Mouse (Mus musculus) ES-E14 (cell line): ENCODE measurements around the gene Pttg1. TPM values are rescaled to one million over a fixed set of nuclear protein-coding genes. Genes with fewer than 3 reads are reported as not detected.

ENCODE experiments used
- DNase-seq: peaks from one replicate; pipeline ENCODE4 v3.0.0-alpha.2; 2013; ENCODE audit warnings: low read depth, low spot score
- H3K27ac ChIP-seq: 2 replicates; pipeline ENCODE4 v1.5.1; 2012; ENCODE audit warnings: low read depth, mild to moderate bottlenecking, low read length, moderate library complexity, mixed read lengths; ENCODE audit not compliant: poor library complexity, insufficient read depth, severe bottlenecking
- H3K36me3 ChIP-seq: 2 replicates; pipeline ENCODE4 v1.6.1; 2012; ENCODE audit warnings: mild to moderate bottlenecking, low read length, moderate library complexity, mixed read lengths; ENCODE audit not compliant: control insufficient read depth, poor library complexity, insufficient read depth, severe bottlenecking
- H3K4me1 ChIP-seq, 2 experiments: fragments of 150-350 bp in 1 of 2; sonication (generic) in 1 of 2; 2 replicates each; pipeline ENCODE4 v1.6.1; 2012; ENCODE audit warnings: low read length in 2 of 2, mild to moderate bottlenecking in 1 of 2, mixed read lengths in 1 of 2; ENCODE audit not compliant: control insufficient read depth in 2 of 2, insufficient read depth in 2 of 2, poor library complexity in 1 of 2
- H3K4me3 ChIP-seq, 2 experiments: fragments of 150-350 bp in 1 of 2; sonication (generic) in 1 of 2; 2 replicates each; pipeline ENCODE4 v1.5.1; 2012; ENCODE audit warnings: low read length in 2 of 2, low read depth in 1 of 2, mild to moderate bottlenecking in 1 of 2, mixed read lengths in 1 of 2; ENCODE audit not compliant: insufficient read depth in 1 of 2, poor library complexity in 1 of 2, severe bottlenecking in 1 of 2
- H3K9ac ChIP-seq: 2 replicates; pipeline ENCODE4 v1.6.1; 2012; ENCODE audit warnings: low read depth, mild to moderate bottlenecking, low read length, mixed read lengths; ENCODE audit not compliant: poor library complexity, insufficient read depth, severe bottlenecking
- H3K9me3 ChIP-seq: fragments of 150-350 bp; sonication (generic); 2 replicates; pipeline ENCODE4 v1.6.1; 2012; ENCODE audit warnings: low read depth, mild to moderate bottlenecking, low read length; ENCODE audit not compliant: control insufficient read depth, insufficient read depth
- CHD2 ChIP-seq: IDR thresholded peaks from 2 replicates; pipeline ENCODE4 v1.6.1; 2014; ENCODE audit warnings: mild to moderate bottlenecking, low read depth, low read length, inconsistent platforms
- HCFC1 ChIP-seq: IDR thresholded peaks from 2 replicates; pipeline ENCODE4 v1.6.1; 2012; ENCODE audit warnings: low read length, inconsistent platforms, borderline replicate concordance; ENCODE audit not compliant: insufficient read depth
- MAFK ChIP-seq: IDR thresholded peaks from 2 replicates; pipeline ENCODE4 v1.6.1; 2014; ENCODE audit warnings: mild to moderate bottlenecking, low read depth, low read length, inconsistent platforms; ENCODE audit not compliant: insufficient read depth
- ZC3H11A ChIP-seq: IDR thresholded peaks from 2 replicates; pipeline ENCODE4 v1.6.1; 2012; ENCODE audit warnings: low read depth, mild to moderate bottlenecking, inconsistent platforms, low read length, borderline replicate concordance
- ZNF384 ChIP-seq: IDR thresholded peaks from 2 replicates; pipeline ENCODE4 v1.6.1; 2012; ENCODE audit warnings: low read depth, low read length, inconsistent platforms
- in situ Hi-C, 2 experiments: fragments of 600-800 bp; cut with MboI; formaldehyde crosslinking; loops; one replicate each; pipeline ENCODE4 v1.15.1; 2025; ENCODE audit warnings: low sequenced_read_pairs in 2 of 2, inconsistent platforms in 1 of 2; ENCODE audit not compliant: unreplicated experiment in 2 of 2
- total RNA-seq: library from RNA; depleted of rRNA; stranded (reverse); fragments of 300-350 nt; gene quantifications from 2 replicates; pipeline ENCODE4 v1.2.3, GENCODE M21; 2012; rRNA removed

The Pttg1 gene
- total RNA-seq, 1 experiment = 69.3 TPM

DNA sequence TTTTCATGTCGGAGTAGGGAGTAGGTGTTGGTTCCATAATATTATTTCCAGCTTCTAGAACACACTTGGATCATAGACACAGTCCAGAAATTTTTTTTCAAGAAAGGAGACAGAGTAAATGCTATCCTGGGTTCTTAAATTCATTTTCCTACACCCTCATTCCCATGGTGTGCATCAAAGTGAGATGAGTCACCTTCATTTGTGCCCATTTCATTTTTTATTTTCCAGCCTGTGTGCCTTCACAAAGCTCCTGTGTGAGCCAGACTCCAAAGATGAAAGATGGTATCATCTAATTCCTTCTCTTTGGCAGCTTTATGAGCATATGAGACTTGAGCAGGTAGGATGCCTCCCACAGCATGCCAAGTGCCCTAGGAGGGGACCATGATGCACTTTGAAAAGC, 49.5 kb downstream of the Pttg1 start:
- in situ Hi-C loops = no loop called here
- no peak for TF ChIP-seq CHD2
- TF ChIP-seq HCFC1 = no peak
- no peak for TF ChIP-seq ZC3H11A
- no peak for TF ChIP-seq MAFK
- TF ChIP-seq ZNF384 = no peak
- Histone ChIP-seq H3K9ac (no peak overlapping the region), H3K36me3 (no peaks in the 10 kb centered on the region), H3K9me3 (no peaks in the 10 kb centered on the region), H3K4me3 (no peak overlapping the region), H3K27ac (no peak overlapping the region), H3K4me1 (no peaks in the 10 kb centered on the region)
- DNase-seq = no peak

DNA sequence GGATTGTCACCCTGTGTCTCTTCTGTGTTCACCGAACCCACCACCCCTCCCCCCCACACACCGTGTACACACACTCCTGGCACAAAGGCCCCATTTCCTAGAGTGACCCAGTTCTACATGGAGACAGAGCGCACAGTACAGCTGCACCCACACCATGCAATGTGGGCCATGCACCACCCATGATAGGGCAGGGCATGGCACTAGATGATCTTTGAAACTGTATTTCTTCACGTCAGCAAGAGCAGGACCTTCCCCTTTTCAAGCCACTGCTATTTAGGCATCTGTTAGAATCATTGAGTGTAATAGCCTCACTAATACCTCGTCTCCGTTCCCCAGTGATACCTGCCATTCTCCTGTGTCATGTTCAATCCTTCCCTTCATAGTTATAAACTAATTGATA, 51.1 kb downstream of the Pttg1 start:
- no peaks in the 10 kb centered on the region for H3K4me1 ChIP-seq
- no peak overlapping the region for H3K4me3 ChIP-seq
- no peaks in the 10 kb centered on the region for H3K36me3 ChIP-seq
- H3K9me3 ChIP-seq = no peaks in the 10 kb centered on the region
- H3K9ac ChIP-seq = no peak overlapping the region
- no peak overlapping the region for H3K27ac ChIP-seq
- no peak for DNase-seq
- in situ Hi-C loops = no loop called here
- TF ChIP-seq ZC3H11A = no peak
- no peak for TF ChIP-seq MAFK
- no peak for TF ChIP-seq ZNF384
- no peak for TF ChIP-seq CHD2
- TF ChIP-seq HCFC1 = no peak

DNA sequence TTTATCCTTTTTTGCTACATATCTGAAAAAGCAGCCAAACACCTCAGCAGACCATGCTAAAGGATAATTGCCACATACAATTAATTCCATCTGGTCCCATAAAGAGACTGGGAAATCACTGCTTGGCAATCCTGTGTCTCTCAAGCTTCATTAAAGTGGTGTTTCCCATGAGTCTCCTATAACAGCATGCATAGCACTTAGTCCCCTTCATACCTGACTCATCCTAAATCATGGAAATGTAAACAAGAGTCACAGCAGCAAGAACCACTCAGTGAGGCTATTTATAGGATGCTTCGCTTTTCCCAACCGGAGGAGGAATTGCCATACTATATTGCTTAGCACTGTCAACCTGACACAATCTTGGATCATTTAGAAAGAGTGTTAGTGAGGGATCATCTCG, 52.7 kb downstream of the Pttg1 start:
- DNase-seq = no peak
- no peak for TF ChIP-seq HCFC1
- TF ChIP-seq CHD2 = no peak
- no peak for TF ChIP-seq ZC3H11A
- TF ChIP-seq MAFK = no peak
- TF ChIP-seq ZNF384 = no peak
- in situ Hi-C loops = no loop called here

DNA sequence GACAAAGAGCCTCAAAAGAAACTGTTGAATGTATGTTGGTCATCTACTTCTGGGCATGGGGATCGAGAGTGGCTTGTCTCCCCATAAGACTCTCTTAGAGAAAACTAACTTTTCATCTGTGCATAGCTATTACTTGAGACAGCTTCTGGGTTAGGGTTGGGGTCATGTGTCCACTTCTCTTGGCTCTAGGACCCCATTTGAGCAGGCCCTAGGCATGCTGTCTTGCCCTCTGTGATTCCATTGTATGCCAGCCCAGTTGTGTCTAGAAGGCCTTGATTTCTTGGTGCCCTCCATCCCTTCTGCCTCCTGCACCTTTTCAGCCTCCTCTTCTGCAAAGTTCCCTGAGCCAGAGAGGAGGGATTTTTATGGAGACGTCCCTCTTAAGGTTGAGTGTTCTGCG, 54.2 kb downstream of the Pttg1 start:
- Histone ChIP-seq H3K9ac (no peak overlapping the region), H3K4me3 (no peak overlapping the region), H3K9me3 (no peaks in the 10 kb centered on the region), H3K27ac (no peak overlapping the region), H3K4me1 (no peaks in the 10 kb centered on the region), H3K36me3 (no peaks in the 10 kb centered on the region)
- no peak for DNase-seq
- in situ Hi-C loops = no loop called here
- TF ChIP-seq ZC3H11A (no peak), ZNF384 (no peak), MAFK (no peak), HCFC1 (no peak), CHD2 (no peak)

More for the DNA sequence above, 52.7 kb downstream of the Pttg1 start:
- Histone ChIP-seq H3K9ac (no peak overlapping the region), H3K4me3 (no peak overlapping the region), H3K36me3 (no peaks in the 10 kb centered on the region), H3K4me1 (no peaks in the 10 kb centered on the region), H3K9me3 (no peaks in the 10 kb centered on the region), H3K27ac (no peak overlapping the region)

Other genes starting within 250 kb of the Pttg1 start
- gene Slu7, start 7.5 kb upstream of the Pttg1 start, total RNA-seq = 23.5 and 28.8 TPM in 2 replicates
- gene C1qtnf2, start 48.0 kb upstream of the Pttg1 start, total RNA-seq = not detected in 2 replicates
- 1.0 and 2.1 TPM in 2 replicates for gene Ccnjl, start 102.5 kb upstream of the Pttg1 start, total RNA-seq
- 0.49 and 0.63 TPM in 2 replicates for gene 4933415A04Rik, start 160.8 kb upstream of the Pttg1 start, total RNA-seq
- 0.63 TPM in 1 of 2 replicates, not detected in the other for gene Fabp6, start 175.3 kb upstream of the Pttg1 start, total RNA-seq